Mouse (Mus musculus): ENCODE results near the gene 1500009L16Rik. TPM values are rescaled to one million over a fixed set of nuclear protein-coding genes. Genes with fewer than 3 reads are reported as not detected.

1500009L16Rik gene
- total RNA-seq (2014; rRNA removed; ENCODE audit: low replicate concordance) (8.3 and 13.4 TPM in 2 replicates), polyA plus RNA-seq (2015; fragmentation: Nextera tagmentation; extraction: Ambion mirVana) (13.4 and 13.8 TPM in 2 replicates)

DNA sequence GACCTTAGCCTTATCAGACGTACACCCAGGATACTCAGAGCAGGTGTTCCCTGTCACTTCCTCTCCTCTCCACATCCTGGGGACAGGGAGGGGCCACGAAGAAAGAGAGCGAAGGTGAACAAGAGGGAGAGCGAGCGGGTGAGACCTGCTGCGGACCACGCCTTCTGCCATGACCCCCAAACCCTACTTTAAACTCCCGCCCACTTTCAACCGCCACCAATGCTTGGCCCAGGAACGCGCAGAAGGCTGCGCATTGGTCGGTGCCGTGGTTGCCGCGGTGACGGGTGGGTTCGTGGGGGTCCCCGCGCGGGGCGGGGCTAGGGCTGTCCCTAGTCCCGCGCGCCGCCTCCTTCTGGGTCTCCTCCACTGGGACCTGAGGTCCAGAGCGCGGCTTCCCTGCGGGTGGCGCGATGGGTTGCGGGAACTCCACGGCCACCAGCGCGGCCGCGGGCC is at the start of gene 1500009L16Rik:
1500009L16Rik (plus strand) TSS at position 287 of the 453 bp plus-strand sequence.
- no peaks in the 10 kb centered on the region for H3K9me3 ChIP-seq (replicated peaks; ENCODE audit: control insufficient read depth, low read length)
- H3K4me3 ChIP-seq (ENCODE audit: low read depth, low read length): peak within 1 kb of the TSS; percentile 54
- DNase-seq (ENCODE audit: low spot score) (peak; percentile 50), ATAC-seq (ENCODE audit: insufficient read depth, low read depth) (peak; percentile 86)
- H3K27me3 ChIP-seq (ENCODE audit: control insufficient read depth, insufficient read depth, low read length): no peaks in the 10 kb centered on the region
- 0% methylated on average over 22 of the region's 37 CpGs for WGBS
- TF ChIP-seq EP300 (IDR thresholded peaks at IDR 0.05; ENCODE audit: low read depth): no peak
- no peak for TF ChIP-seq CTCF (IDR thresholded peaks at IDR 0.05; ENCODE audit: low read depth)
- H3K4me2 ChIP-seq (ENCODE audit: low read depth, low read length): peak within 1 kb of the TSS; percentile 92
- H3K9ac ChIP-seq (replicated peaks; ENCODE audit: low read depth, low read length): peak within 1 kb of the TSS; percentile 57
- peaks cover 8% of the 10 kb centered on the region for H3K4me1 ChIP-seq (ENCODE audit: control insufficient read depth, insufficient read depth)
- H3K36me3 ChIP-seq (replicated peaks; ENCODE audit: control insufficient read depth, insufficient read depth, low read length): no peaks in the 10 kb centered on the region
- no peak within 1 kb of the TSS for H3K27ac ChIP-seq (ENCODE audit: low read depth)

- Histone ChIP-seq H3K36me3 (replicated peaks; ENCODE audit: control insufficient read depth, insufficient read depth, low read length) (no peaks in the 10 kb centered on the region), H3K4me3 (ENCODE audit: low read depth, low read length) (no peak overlapping the region), H3K27me3 (ENCODE audit: control insufficient read depth, insufficient read depth, low read length) (no peaks in the 10 kb centered on the region), H3K9ac (replicated peaks; ENCODE audit: low read depth, low read length) (no peak overlapping the region), H3K27ac (ENCODE audit: low read depth) (no peak overlapping the region), H3K9me3 (replicated peaks; ENCODE audit: control insufficient read depth, low read length) (no peaks in the 10 kb centered on the region), H3K4me2 (ENCODE audit: low read depth, low read length) (no peak overlapping the region), H3K4me1 (ENCODE audit: control insufficient read depth, insufficient read depth) (no peaks in the 10 kb centered on the region)
- DNase-seq (ENCODE audit: low spot score) (no peak), ATAC-seq (ENCODE audit: insufficient read depth, low read depth) (no peak)
- WGBS: 83% methylated on average over 12 of the region's 12 CpGs
- TF ChIP-seq CTCF (IDR thresholded peaks at IDR 0.05; ENCODE audit: low read depth) (no peak), EP300 (IDR thresholded peaks at IDR 0.05; ENCODE audit: low read depth) (no peak)
These were observed 41.3 kb upstream of the 1500009L16Rik start for GRCm38 (mm10) chr10:83681334-83681733.

GRCm38 (mm10) chr10:83688215-83688614 is 34.5 kb upstream of the 1500009L16Rik start:
- TF ChIP-seq CTCF (IDR thresholded peaks at IDR 0.05; ENCODE audit: low read depth): no peak
- TF ChIP-seq EP300 (IDR thresholded peaks at IDR 0.05; ENCODE audit: low read depth): no peak
- Histone ChIP-seq H3K9me3 (replicated peaks; ENCODE audit: control insufficient read depth, low read length) (no peaks in the 10 kb centered on the region), H3K4me2 (ENCODE audit: low read depth, low read length) (no peak overlapping the region), H3K27me3 (ENCODE audit: control insufficient read depth, insufficient read depth, low read length) (no peaks in the 10 kb centered on the region), H3K4me1 (ENCODE audit: control insufficient read depth, insufficient read depth) (peaks cover 9% of the 10 kb centered on the region; the same call in 1 of the 2 replicates), H3K36me3 (replicated peaks; ENCODE audit: control insufficient read depth, insufficient read depth, low read length) (no peaks in the 10 kb centered on the region), H3K9ac (replicated peaks; ENCODE audit: low read depth, low read length) (no peak overlapping the region), H3K4me3 (ENCODE audit: low read depth, low read length) (no peak overlapping the region), H3K27ac (ENCODE audit: low read depth) (no peak overlapping the region)
- 92% methylated on average over 2 of the region's 2 CpGs for WGBS
- no peak for ATAC-seq (ENCODE audit: insufficient read depth, low read depth)
- no peak for DNase-seq (ENCODE audit: low spot score)

- 52% methylated on average over 11 of the region's 11 CpGs for WGBS
These were observed 30.3 kb upstream of the 1500009L16Rik start for GRCm38 (mm10) chr10:83692175-83692895.

DNA sequence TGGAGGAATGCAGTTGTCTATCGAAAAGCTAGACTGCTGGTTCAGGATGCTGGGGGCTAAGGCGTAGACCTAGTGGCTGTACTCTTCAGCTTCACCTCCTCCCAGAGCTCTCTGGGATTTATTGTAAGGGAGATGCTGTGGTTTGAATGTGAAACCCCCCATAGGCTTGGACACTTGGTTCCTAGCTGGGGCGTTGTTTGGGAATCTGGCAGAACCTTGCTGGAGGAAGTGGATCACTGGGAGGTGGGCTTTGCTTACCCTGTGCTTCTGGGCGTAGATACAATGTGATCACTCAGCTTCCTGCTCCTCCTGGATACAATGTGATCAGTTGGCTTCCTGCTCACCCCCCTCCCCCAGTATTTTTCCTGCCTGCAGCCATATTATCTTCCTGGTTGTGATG is 26.4 kb upstream of the 1500009L16Rik start:
- DNase-seq (ENCODE audit: low spot score) (no peak), ATAC-seq (ENCODE audit: insufficient read depth, low read depth) (no peak)
- no peak overlapping the region for H3K4me2 ChIP-seq (ENCODE audit: low read depth, low read length)
- no peak overlapping the region for H3K27ac ChIP-seq (ENCODE audit: low read depth)
- H3K36me3 ChIP-seq (replicated peaks; ENCODE audit: control insufficient read depth, insufficient read depth, low read length): no peaks in the 10 kb centered on the region
- no peak overlapping the region for H3K9ac ChIP-seq (replicated peaks; ENCODE audit: low read depth, low read length)
- no peak for TF ChIP-seq EP300 (IDR thresholded peaks at IDR 0.05; ENCODE audit: low read depth)
- no peak for TF ChIP-seq CTCF (IDR thresholded peaks at IDR 0.05; ENCODE audit: low read depth)
- no peak overlapping the region for H3K4me3 ChIP-seq (ENCODE audit: low read depth, low read length)
- no peaks in the 10 kb centered on the region for H3K27me3 ChIP-seq (ENCODE audit: control insufficient read depth, insufficient read depth, low read length)
- WGBS: 86% methylated on average over 4 of the region's 4 CpGs
- no peaks in the 10 kb centered on the region for H3K9me3 ChIP-seq (replicated peaks; ENCODE audit: control insufficient read depth, low read length)
- peaks cover 9% of the 10 kb centered on the region; the same call in 1 of the 2 replicates for H3K4me1 ChIP-seq (ENCODE audit: control insufficient read depth, insufficient read depth)

More at GRCm38 (mm10) chr10:83692175-83692895, 30.3 kb upstream of the 1500009L16Rik start:
- Histone ChIP-seq H3K4me3 (ENCODE audit: low read depth, low read length) (no peak overlapping the region), H3K4me1 (ENCODE audit: control insufficient read depth, insufficient read depth) (peaks cover 9% of the 10 kb centered on the region; the same call in 1 of the 2 replicates), H3K4me2 (ENCODE audit: low read depth, low read length) (no peak overlapping the region), H3K9ac (replicated peaks; ENCODE audit: low read depth, low read length) (no peak overlapping the region), H3K9me3 (replicated peaks; ENCODE audit: control insufficient read depth, low read length) (no peaks in the 10 kb centered on the region), H3K27ac (ENCODE audit: low read depth) (no peak overlapping the region), H3K36me3 (replicated peaks; ENCODE audit: control insufficient read depth, insufficient read depth, low read length) (no peaks in the 10 kb centered on the region), H3K27me3 (ENCODE audit: control insufficient read depth, insufficient read depth, low read length) (no peaks in the 10 kb centered on the region)
- ATAC-seq (ENCODE audit: insufficient read depth, low read depth) (peak; percentile 60), DNase-seq (ENCODE audit: low spot score) (peak; percentile 28)
- TF ChIP-seq EP300 (IDR thresholded peaks at IDR 0.05; ENCODE audit: low read depth): no peak
- TF ChIP-seq CTCF (IDR thresholded peaks at IDR 0.05; ENCODE audit: low read depth): no peak

Measured in heart, postnatal 0 days (tissue).